Mouse (Mus musculus) liver, adult 2 months (tissue): ENCODE data around the gene Ndufs3. TPM values are rescaled to one million over a fixed set of nuclear protein-coding genes. Genes with fewer than 3 reads are reported as not detected.
A peak's percentile ranks its signal among the peaks of the same experiment; 100 is the strongest.

Source experiments
- DNase-seq: peaks from one replicate; pipeline ENCODE4 v3.0.0-alpha.2; 2011; ENCODE audit warnings: low read depth, low spot score; ENCODE audit errors: extremely low read depth
- H3K27ac ChIP-seq: fragments of 200-500 bp; replicated peaks from 2 replicates; pipeline ENCODE4 v1.5.1; 2012; ENCODE audit warnings: low read depth, mild to moderate bottlenecking, control low read depth, inconsistent platforms, low read length; ENCODE audit not compliant: insufficient read depth
- H3K27me3 ChIP-seq: fragments of 200-500 bp; 2 replicates; pipeline ENCODE4 v1.6.1; 2012; ENCODE audit warnings: mild to moderate bottlenecking, moderate library complexity, low read length, inconsistent platforms; ENCODE audit not compliant: control insufficient read depth, insufficient read depth
- H3K36me3 ChIP-seq: fragments of 200-500 bp; 2 replicates; pipeline ENCODE4 v1.6.1; 2012; ENCODE audit warnings: low read length, inconsistent platforms; ENCODE audit not compliant: control insufficient read depth, insufficient read depth
- H3K4me1 ChIP-seq: fragments of 200-500 bp; 2 replicates; pipeline ENCODE4 v1.6.1; 2011; ENCODE audit warnings: low read length; ENCODE audit not compliant: control insufficient read depth, insufficient read depth
- H3K4me3 ChIP-seq: fragments of 200-500 bp; 2 replicates; pipeline ENCODE4 v1.5.1; 2011; ENCODE audit warnings: low read depth, mild to moderate bottlenecking, control low read depth, low read length, moderate library complexity; ENCODE audit not compliant: insufficient read depth
- H3K79me2 ChIP-seq: fragments of 200-500 bp; 2 replicates; pipeline ENCODE4 v1.6.1; 2012; ENCODE audit warnings: inconsistent platforms, mild to moderate bottlenecking, low read length, moderate library complexity; ENCODE audit not compliant: control insufficient read depth, insufficient read depth
- H3K9ac ChIP-seq: fragments of 200-500 bp; 2 replicates; pipeline ENCODE4 v1.6.1; 2012; ENCODE audit warnings: low read depth, mild to moderate bottlenecking, control low read depth, inconsistent platforms, low read length
- CTCF ChIP-seq: fragments of 200-500 bp; IDR thresholded peaks from 2 replicates; pipeline ENCODE4 v1.5.1; 2011; ENCODE audit warnings: low read depth, low read length, control low read depth
- POLR2A ChIP-seq: fragments of 200-500 bp; IDR thresholded peaks from 2 replicates; pipeline ENCODE4 v1.6.1; 2011; ENCODE audit warnings: low read length, control low read depth; ENCODE audit not compliant: insufficient read depth; ENCODE audit errors: extremely low read depth
- WGBS: fragments of 180-500 bp; shearing (Covaris S2); methylation state at CpG from one replicate; pipeline ENCODE4 v1.1.7; 2018; 5-methylcytosine and 5-hydroxymethylcytosine counted together
- polyA plus RNA-seq: library from polyadenylated mRNA; depleted of rRNA; stranded (reverse); fragments of >200 nt; gene quantifications from 2 replicates; pipeline ENCODE4 v1.2.3, GENCODE M21; 2012; rRNA removed
- total RNA-seq: library from RNA; depleted of rRNA; stranded (reverse); fragments of >200 nt; gene quantifications from 2 replicates; pipeline ENCODE4 v1.2.3, GENCODE M21; 2014; rRNA removed

Ndufs3 gene
- total RNA-seq = 191 and 201 TPM in 2 replicates
- 199 and 205 TPM in 2 replicates for polyA plus RNA-seq

- peaks cover 27% of the 10 kb centered on the region; the same call in 1 of the 2 replicates for H3K36me3 ChIP-seq
Observed at GRCm38 (mm10) chr2:90904076-90904855, at the start of gene Ndufs3, which contains the start of gene Kbtbd4. Gene Ndufs3, minus strand, starts transcription at chr2:90904827. Gene Kbtbd4, plus strand, starts transcription at chr2:90904740.

DNA sequence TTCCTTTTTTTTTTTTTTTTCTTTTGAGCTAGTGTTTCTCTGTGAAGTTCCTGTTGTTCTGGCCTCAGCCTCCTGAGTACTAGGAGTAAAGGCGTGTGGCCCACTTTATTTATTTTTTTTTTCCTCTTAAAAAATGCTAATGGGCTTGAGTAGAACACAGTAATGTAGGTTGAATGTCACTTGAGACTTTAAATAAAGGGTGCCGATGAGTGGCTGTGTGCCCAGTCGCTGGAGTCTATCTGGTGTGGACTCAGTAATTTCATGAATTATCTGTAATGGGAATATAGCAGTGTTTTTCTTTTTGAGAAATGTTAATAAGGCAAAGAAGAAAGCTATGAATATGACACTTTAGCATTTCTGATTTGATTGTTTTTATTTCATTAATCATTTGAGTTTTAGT, 48.8 kb upstream of the Ndufs3 start:
- 39% methylated on average over 3 of the region's 3 CpGs for whole genome bisulfite sequencing

More at GRCm38 (mm10) chr2:90904076-90904855, at the start of gene Ndufs3, which contains the start of gene Kbtbd4:
- WGBS = under 1% methylated on average over 43 of the region's 43 CpGs
- Histone ChIP-seq H3K9ac (peak within 1 kb of the TSS; percentile 92), H3K79me2 (peaks cover 4% of the 10 kb centered on the region; the same call in 1 of the 2 replicates), H3K4me3 (peak within 1 kb of the TSS; percentile 83), H3K27ac (peak within 1 kb of the TSS; percentile 94), H3K27me3 (no peaks in the 10 kb centered on the region), H3K4me1 (peaks cover 9% of the 10 kb centered on the region; the same call in 1 of the 2 replicates)
- DNase-seq = peak; percentile 81
- TF ChIP-seq CTCF (no peak), POLR2A (peak; percentile 81; the same call in 1 of the 2 replicates)

DNA sequence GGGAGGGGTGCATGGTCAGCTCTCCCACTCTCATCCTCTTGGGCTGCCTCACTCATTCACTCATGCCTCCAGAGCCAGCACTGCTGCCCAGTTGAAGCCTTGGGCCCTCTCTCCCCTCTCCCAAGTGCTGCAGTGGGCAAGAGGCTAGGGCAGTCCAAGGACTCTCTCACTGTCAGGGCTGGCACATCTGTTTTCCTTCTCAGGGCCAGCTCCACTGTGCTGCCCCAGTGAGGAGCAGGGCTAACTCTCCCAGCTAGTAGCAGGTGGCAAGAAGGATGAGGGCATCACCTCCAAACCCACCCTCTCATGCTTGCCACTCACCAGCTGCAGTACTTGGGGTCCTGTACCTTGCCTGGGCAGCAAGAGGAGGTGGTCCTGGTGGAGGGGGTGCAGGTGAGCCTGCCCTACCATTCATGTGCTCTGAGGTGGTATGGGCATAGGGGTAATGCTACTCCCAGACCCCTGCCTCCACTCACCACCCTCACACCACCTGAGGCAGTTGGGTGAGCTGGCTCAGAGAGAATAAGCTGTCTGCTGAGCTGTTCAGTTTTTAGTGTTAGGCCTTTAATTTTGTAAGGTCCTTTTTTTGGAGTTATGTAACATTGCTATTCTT, 46.1 kb upstream of the Ndufs3 start:
- no peak overlapping the region for H3K9ac ChIP-seq
- TF ChIP-seq CTCF (no peak), POLR2A (no peak)
- H3K79me2 ChIP-seq = peaks cover 40% of the 10 kb centered on the region
- no peak overlapping the region; the same call in 1 of the 2 replicates for H3K27ac ChIP-seq
- H3K4me3 ChIP-seq = no peak overlapping the region
- DNase-seq = no peak
- H3K4me1 ChIP-seq = peaks cover 30% of the 10 kb centered on the region
- H3K36me3 ChIP-seq = 0 out of 2 replicates have a peak, but pooled peaks cover 2% of the 10 kb centered on the region
- no peaks in the 10 kb centered on the region for H3K27me3 ChIP-seq

More for the DNA sequence above, 48.8 kb upstream of the Ndufs3 start:
- H3K4me1 ChIP-seq = peaks cover 29% of the 10 kb centered on the region
- no peak overlapping the region for H3K27ac ChIP-seq
- peaks cover 2% of the 10 kb centered on the region; the same call in 1 of the 2 replicates for H3K36me3 ChIP-seq
- TF ChIP-seq CTCF (no peak), POLR2A (no peak)
- peaks cover 48% of the 10 kb centered on the region for H3K79me2 ChIP-seq
- no peaks in the 10 kb centered on the region for H3K27me3 ChIP-seq
- no peak for DNase-seq
- H3K4me3 ChIP-seq = no peak overlapping the region
- H3K9ac ChIP-seq = no peak overlapping the region

DNA sequence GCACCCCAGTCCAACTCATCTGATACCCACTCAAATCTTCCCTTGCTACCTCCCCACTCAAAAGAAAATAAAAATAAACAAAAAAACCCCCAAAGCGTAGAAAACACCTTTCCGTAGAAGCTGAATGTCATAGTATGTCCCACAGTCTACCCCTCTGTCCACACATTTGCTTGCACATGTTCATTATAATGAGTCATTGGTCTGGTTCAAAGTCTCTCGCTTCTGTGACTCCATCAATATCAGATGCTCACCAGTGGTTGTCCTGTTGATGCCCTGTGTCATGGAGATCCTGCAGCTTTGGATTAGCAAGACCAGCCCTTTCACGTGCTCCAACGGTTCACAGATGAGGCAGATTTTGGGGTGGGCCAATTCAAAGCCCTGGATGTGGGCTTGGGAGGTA, 45.5 kb upstream of the Ndufs3 start:
- peaks cover 40% of the 10 kb centered on the region for H3K79me2 ChIP-seq
- no peak overlapping the region for H3K9ac ChIP-seq
- peaks cover 34% of the 10 kb centered on the region for H3K4me1 ChIP-seq
- no peak overlapping the region for H3K4me3 ChIP-seq
- WGBS = 41% methylated on average over 5 of the region's 5 CpGs
- H3K36me3 ChIP-seq = 0 out of 2 replicates have a peak, but pooled peaks cover 2% of the 10 kb centered on the region
- no peaks in the 10 kb centered on the region for H3K27me3 ChIP-seq
- peak overlapping the region; percentile 37 for H3K27ac ChIP-seq
- DNase-seq = peak; percentile 61
- TF ChIP-seq CTCF (no peak), POLR2A (no peak)

DNA sequence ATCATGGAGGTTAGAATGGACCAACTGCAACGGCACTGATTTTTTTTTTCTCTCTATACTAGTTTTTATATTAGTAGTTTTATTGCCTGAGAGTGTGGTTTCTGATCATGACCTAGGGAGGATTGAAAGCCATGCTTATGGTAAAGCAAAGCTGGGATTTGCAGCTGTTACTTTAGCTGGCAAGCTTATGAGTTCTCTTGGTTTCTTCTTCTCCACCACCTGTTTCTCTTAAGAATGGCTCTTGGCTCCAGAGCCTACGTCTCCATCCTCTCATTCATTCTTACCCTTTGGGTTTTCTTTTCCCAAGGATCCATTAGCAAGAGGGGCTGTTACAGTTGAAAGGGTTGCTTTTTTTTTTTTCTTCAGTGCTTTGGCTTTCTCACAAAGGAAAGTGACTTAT, 37.1 kb upstream of the Ndufs3 start:
- TF ChIP-seq POLR2A (no peak), CTCF (no peak)
- no peaks in the 10 kb centered on the region for H3K27me3 ChIP-seq
- DNase-seq = no peak
- peak overlapping the region; percentile 74; the same call in 1 of the 2 replicates for H3K4me3 ChIP-seq
- 42% methylated on average over 2 of the region's 2 CpGs for WGBS
- no peaks in the 10 kb centered on the region for H3K36me3 ChIP-seq
- no peak overlapping the region for H3K9ac ChIP-seq
- peaks cover 31% of the 10 kb centered on the region for H3K4me1 ChIP-seq
- peaks cover 27% of the 10 kb centered on the region; the same call in 1 of the 2 replicates for H3K79me2 ChIP-seq
- H3K27ac ChIP-seq = no peak overlapping the region
